Mouse (Mus musculus) gastrocnemius, adult 2 months (tissue): ENCODE results near the gene Wfikkn1. TPM values are rescaled to one million over a fixed set of nuclear protein-coding genes. Genes with fewer than 3 reads are reported as not detected.

ENCODE experiments used
- DNase-seq: peaks from one replicate; pipeline ENCODE4 v3.0.0; 2022
- H3K27ac ChIP-seq: fragments of 200-600 bp; 2 replicates; pipeline ENCODE4 v1.8.1; 2022; ENCODE audit warnings: mild to moderate bottlenecking
- H3K4me3 ChIP-seq: fragments of 200-600 bp; 2 replicates; pipeline ENCODE4 v1.8.1; 2022; ENCODE audit warnings: mild to moderate bottlenecking, moderate library complexity
- CTCF ChIP-seq: fragments of 200-600 bp; IDR thresholded peaks from 2 replicates; pipeline ENCODE4 v1.8.1; 2022; ENCODE audit warnings: antibody characterized with exemption, mild to moderate bottlenecking, moderate library complexity
- intact Hi-C: fragments of 180-260 bp; cut with DNase I; formaldehyde crosslinking; loops from one replicate; pipeline ENCODE4 v1.15.1; 2025
- long read RNA-seq, 2 experiments: library from polyadenylated mRNA; stranded (forward); transcript quantifications; one replicate each; pipeline ENCODE4 v2.0.0; 2021
- total RNA-seq, 2 experiments: library from RNA; stranded (reverse); gene quantifications; 2 replicates each; pipeline ENCODE4 v1.2.3; 2021

Gene Wfikkn1
- total RNA-seq = under 1 TPM; 0.26 to 0.75 TPM
- long read RNA-seq, experiment 1 = 0 reads
- long read RNA-seq, experiment 2 = 0 reads

DNA sequence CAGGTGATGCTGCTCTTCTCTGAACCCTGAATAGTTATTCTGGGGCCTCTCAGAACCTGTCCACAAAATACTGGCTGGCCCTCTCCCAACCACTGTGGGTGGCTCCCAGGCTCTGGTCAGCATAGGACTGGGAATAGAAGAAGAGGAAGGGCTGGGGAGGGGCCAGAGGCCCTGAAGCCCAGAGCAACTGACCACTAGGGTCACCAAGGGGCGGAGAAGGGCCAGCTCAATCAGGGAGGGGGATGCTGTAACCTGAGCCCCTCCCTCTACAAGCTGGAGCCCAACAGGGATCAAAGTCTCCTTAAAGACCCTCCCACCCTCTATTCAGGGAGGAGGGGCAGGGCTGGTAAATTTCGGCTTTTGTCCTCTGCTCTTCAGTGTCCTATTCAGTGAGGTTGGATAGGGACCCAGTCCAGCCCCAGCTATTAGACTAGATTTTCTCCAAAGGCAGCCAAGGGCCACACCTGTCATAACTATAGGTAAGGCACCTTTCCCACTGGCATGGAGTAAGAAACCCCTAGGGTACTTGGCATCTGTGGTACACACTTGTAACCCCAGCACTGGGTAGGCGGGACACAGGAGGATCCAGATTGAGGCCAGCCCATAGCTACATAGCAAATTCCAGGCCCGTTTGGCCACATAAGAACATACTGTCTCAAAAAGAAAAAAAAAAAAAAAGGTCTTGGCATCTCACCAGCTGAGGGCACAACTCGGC lies at the start of gene Wfikkn1:
Gene Wfikkn1, minus strand, starts transcription at position 663 of the 715 bp plus-strand sequence.
- intact Hi-C loops = no loop called here

DNA sequence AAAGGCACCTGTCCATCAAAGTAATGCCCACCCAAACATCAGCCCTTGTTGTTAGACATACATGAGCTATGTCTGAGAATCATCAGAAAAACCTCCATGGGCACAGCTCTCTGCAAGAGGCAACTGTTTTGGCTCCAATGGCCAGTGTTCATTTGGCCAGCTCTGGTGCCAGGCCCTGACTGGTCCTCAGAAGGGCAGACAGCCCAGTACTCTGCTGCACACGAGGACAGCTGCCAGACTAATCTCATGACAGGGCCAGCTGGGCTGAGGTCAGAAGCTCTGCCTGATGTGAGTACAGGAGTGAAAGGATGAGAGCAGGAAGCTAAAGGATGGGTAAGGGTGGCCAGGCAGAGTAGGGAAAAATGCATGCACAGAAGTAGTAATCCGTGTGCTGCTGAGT lies 44.7 kb upstream of the Wfikkn1 start:
- H3K4me3 ChIP-seq = no peak overlapping the region
- intact Hi-C loops = no loop called here
- peak overlapping the region; percentile 50 for H3K27ac ChIP-seq
- no peak for TF ChIP-seq CTCF
- DNase-seq = peak; percentile 89

More for the DNA sequence above, at the start of gene Wfikkn1:
- H3K27ac ChIP-seq = no peak within 1 kb of the TSS
- H3K4me3 ChIP-seq = no peak within 1 kb of the TSS
- no peak for TF ChIP-seq CTCF
- DNase-seq = no peak

DNA sequence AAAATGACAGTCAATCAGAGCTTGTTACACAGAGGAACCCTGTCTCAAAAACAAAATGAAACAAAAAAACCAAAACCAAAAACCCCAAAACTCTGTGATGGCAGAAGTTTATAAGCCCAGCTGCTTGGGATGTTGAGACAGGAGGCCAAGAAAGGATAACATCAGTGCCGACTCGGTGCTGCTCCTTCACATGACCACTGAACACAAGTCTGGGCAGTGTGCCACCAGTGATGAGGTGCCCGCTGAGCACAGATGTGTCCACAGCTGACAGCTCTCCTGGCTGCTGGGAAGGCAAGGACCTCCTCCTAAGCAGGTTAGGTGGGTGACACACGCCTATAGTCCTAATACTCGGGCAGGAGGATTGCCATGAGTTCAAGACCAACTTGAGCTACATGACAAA lies 41.5 kb upstream of the Wfikkn1 start:
- no peak overlapping the region for H3K4me3 ChIP-seq
- no peak for TF ChIP-seq CTCF
- DNase-seq = no peak
- H3K27ac ChIP-seq = no peak overlapping the region
- intact Hi-C loops = no loop called here

DNA sequence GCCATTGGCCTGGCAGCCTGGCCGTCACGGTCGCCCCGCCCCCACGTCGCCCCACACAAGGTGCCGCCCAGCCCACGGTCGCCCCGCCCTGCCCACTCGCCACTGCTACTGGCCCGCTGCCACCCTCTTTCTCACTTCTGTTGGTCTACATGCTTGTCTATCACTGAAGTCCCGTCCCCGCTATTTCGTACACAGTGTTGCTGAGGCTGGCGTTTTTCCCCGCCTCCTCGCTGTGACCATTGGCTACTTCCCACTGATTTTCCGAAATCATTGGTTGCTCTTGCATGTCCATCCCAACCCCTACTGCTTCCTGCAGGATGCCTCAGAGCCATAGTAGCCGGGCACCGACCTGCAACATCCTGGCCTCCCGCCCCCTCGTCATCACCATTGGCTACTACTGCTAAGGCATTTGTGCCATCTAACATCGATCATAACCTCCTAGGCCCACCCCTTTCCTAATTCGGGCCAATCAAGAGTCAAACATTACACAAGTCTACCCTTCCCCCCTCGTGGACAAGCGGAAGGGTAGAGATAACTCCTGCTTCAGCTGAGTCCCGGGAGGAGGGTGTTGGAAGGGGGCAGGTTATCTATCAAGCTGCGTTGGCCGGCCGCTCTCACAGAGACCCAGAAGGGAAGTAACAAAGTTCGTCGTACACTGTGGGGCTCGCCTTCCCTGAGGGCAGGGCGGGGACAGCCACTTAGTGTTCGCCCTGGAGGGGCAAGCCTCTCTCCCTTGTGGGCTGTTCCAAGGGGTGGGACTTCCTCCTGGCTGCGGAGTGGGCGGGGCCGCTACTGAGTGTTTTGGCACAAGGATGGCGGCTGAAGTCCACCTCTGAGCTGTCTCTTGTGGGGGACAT lies 39.4 kb upstream of the Wfikkn1 start:
- Histone ChIP-seq H3K4me3 (peak overlapping the region; percentile 95), H3K27ac (peak overlapping the region; percentile 96)
- TF ChIP-seq CTCF = no peak
- DNase-seq = peak; percentile 100
- intact Hi-C loops = loop anchor here (2.0 to 5.0 kb wide), 3 partner anchors 25 to 61 kb away; partner anchors contain the start of gene Mettl26

DNA sequence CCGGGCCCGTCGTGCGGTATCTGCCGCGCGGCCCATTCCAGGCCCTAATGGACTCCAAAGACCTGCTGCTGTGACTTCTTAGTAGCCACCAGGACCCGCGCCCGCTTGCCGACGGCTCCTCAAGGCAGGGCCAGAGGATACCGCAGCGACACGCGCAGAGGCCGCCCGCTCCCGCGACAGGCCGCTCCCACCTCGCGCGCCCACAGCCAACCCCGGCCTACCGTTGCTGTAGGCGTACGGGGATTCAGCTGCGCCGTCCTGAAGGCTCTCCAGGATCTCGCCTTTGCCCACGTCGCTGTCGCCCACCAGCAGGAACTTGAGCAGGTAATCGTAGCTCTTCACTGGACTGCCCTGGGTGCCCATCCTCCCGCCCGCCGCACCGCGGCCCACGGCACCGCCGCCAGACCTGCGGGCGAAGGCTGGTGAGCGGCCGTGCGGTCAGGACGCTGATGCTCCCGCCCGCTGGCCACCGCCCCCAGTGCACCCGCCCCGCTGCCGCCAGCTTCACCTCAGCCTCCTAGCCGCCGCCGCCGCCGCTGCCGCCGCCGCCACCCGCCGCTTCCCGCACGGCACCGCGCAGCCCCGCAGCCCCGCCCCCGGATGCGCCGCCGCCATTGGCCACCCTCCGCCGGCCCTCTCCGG lies 38.6 kb upstream of the Wfikkn1 start, which contains the start of gene Rab40c:
Gene Rab40c, minus strand, starts transcription at position 584 of the 642 bp plus-strand sequence.
- intact Hi-C loops = loop anchor here (2.0 to 5.0 kb wide), 2 partner anchors 42 to 62 kb away; partner anchors contain the start of gene Mettl26
- peak within 1 kb of the TSS; percentile 95 for H3K4me3 ChIP-seq
- DNase-seq = peak; percentile 65
- H3K27ac ChIP-seq = peak within 1 kb of the TSS; percentile 96
- TF ChIP-seq CTCF = no peak

DNA sequence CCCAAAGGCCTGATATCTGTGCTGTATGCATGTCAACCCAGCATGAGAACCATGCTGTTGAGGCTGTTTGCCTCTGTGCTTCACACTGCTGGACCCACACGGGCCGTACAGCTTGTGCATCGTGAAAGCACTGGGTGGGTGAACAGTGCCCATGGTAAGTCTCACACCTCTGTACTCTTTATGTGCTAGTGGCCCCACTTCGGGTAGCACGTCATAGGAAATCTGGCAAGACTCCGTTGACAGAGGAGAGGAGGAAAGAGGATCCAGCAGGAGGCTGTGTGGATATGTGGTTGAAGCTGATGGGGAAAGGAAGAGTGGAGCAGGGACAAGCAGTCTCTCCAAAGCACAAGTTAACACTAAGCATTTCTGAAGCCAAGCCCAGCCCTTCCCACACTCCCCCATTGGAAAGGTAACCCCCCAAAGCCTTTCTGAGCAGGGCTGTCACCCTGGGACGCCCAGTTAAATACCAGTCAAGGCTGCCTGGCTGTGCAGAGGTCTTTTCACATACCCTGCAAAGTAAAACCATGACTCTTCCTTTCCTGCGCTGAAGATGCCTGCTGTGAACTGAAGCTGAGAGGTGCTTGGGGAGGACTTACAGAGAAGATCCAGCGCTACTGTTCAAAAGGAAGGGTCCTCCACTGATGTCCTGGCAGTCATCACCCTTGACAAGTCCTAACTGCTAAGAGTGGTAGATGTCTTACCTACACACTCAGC lies 37.5 kb upstream of the Wfikkn1 start:
- no peak for DNase-seq
- intact Hi-C loops = loop anchor here (2.0 to 5.0 kb wide), 2 partner anchors 41 to 63 kb away; partner anchors contain the start of gene Mettl26
- Histone ChIP-seq H3K27ac (peak overlapping the region; percentile 93), H3K4me3 (peak overlapping the region; percentile 95)
- no peak for TF ChIP-seq CTCF

DNA sequence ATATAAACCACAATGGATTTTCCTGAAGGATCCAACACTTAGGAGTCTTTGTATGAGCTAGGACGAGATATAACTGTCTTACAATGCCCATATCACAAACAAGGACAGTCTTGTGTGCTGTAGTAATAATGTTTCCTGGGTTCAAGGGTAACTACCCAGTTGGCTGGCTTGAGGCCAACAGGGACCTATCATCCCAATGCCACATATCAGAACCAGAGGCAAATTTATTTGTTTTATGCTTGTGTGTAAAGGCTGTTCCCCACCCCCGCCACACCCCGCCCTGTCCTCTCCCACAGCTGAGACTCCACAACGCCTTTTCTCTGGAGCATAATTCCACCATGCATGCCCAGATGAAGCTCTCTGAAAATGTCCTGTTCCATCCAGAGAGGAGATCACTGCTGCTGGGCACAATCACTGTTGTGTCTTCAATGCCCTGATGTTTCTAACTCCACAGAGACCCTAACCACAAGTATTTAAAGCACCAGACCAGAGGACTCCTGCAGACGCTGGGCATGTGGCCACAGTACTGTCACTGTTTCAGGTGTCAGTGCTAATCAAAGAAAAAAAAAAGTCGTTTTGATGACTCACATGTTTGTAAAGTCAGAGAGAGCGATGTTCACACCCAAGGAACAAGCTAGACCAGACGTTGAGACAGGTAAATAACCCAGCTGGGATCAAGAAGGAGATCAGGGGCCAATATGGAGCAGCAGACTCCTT lies 36.4 kb upstream of the Wfikkn1 start:
- intact Hi-C loops = loop anchor here (5.0 kb wide), 1 partner anchor 40 kb away; the partner anchor contains the start of gene Mettl26
- H3K27ac ChIP-seq = no peak overlapping the region
- H3K4me3 ChIP-seq = no peak overlapping the region
- no peak for DNase-seq
- TF ChIP-seq CTCF = no peak

DNA sequence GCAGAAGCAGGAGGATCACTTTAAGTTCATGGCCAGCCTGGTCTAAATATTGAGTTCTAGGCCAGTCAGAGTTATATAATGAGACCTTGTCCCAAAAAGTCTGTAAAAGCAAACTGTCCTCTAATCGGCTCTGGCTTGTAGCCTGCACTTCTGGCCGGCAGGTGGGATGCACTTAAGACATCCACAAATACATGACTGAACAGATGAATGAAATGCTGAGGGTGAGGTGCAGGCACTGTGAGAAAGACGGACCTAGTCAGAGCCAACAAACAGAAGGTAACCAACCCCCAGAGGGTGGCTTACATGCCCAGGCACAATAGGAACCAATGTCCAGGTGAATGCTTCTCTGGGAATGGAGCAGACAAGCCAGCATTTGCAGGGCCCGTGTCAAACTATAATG lies 33.6 kb upstream of the Wfikkn1 start:
- Histone ChIP-seq H3K4me3 (peak overlapping the region; percentile 47), H3K27ac (peak overlapping the region; percentile 80)
- no peak for DNase-seq
- TF ChIP-seq CTCF = no peak
- intact Hi-C loops = no loop called here

DNA sequence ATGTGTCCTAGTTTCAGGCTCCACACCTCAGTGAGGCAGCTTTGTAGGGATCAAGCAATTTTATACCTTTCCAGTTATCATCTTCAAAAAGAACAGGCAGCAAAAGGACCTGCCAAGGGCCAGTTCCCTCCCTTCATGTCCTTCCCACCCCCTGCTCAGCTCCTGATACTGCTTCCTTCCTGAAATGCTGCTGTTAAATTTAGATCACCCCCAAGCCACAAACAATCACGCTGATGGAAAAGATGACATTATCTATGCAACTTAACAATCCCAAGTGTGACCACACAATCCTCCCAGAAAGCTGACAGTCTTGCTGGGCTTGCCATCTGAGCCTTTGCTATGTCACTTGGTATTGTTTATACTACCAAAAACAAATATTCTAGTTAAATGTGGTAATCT lies 33.2 kb upstream of the Wfikkn1 start:
- intact Hi-C loops = no loop called here
- DNase-seq = no peak
- H3K4me3 ChIP-seq = peak overlapping the region; percentile 47
- peak overlapping the region; percentile 80 for H3K27ac ChIP-seq
- TF ChIP-seq CTCF = no peak

DNA sequence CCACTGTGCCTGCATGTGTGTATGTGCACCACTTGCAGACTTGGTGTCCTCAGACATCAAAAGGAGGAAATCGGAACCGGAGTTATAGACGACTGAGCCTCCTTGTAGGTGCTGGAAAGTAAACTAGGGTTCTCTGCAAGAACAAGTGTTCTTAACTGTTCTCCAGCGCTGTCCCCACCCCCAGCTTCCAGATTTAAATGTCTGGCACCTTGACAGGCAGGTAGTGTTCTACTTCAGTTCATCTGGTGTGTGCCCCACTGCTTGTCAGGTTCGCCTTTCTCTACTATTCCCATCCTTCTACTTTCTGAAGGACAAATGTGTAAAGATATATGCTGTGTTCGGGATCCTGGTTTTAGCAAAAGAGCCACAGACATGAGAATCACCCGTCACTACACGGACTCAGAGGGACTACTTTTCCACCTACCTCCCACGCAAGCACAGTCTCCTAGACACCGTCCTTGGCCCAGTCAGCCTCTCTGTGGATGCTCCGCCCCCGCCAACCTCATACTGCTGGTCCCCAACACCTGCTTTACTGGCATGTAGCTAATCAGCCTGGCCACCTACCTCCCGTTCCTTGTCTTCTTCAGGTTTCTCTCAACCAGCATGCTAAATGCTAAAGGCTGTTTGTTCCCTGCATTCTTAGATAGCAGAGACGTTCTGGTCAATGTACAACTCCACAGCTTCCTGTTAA lies 32.7 kb upstream of the Wfikkn1 start:
- no peak for DNase-seq
- intact Hi-C loops = no loop called here
- Histone ChIP-seq H3K4me3 (peak overlapping the region; percentile 47), H3K27ac (peak overlapping the region; percentile 80)
- no peak for TF ChIP-seq CTCF

DNA sequence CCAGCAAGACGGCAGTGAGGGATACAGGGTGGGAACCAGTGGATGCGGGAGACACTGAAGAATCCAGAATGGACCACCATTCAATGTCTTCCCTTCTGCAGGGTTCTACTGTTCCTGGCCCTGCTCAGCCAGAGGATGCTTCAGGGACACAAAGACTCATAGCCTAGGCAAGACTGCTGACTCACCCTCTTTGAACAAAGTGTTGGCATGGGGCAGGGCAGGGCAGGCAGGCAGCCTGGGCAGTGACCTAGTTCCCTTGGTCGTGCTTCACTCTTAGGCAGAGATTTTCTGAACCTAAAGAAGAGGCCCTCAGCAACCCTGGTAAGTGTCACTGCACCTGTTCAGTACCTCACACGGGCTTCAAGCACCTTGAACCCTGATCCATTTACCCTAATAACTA lies 31.2 kb upstream of the Wfikkn1 start:
- Histone ChIP-seq H3K4me3 (no peak overlapping the region), H3K27ac (peak overlapping the region; percentile 41)
- no peak for TF ChIP-seq CTCF
- intact Hi-C loops = no loop called here
- DNase-seq = peak; percentile 46
